Mouse (Mus musculus) CH12.LX (cell line): ENCODE results near the gene Hyal3. TPM values are rescaled to one million over a fixed set of nuclear protein-coding genes. Genes with fewer than 3 reads are reported as not detected.

Experiments used
- DNase-seq: peaks from one replicate; pipeline ENCODE4 v3.0.0-alpha.2; 2013; ENCODE audit errors: extremely low read depth
- H3K27ac ChIP-seq: 2 replicates; pipeline ENCODE4 v1.5.1; 2012; ENCODE audit warnings: low read depth, mild to moderate bottlenecking, control low read depth, moderate library complexity; ENCODE audit not compliant: insufficient read depth
- H3K27me3 ChIP-seq: replicated peaks from 2 replicates; pipeline ENCODE3; 2012; ENCODE audit warnings: inconsistent platforms
- H3K36me3 ChIP-seq, 2 experiments: replicated peaks in 1 of 2; 2 replicates each; pipeline versions ENCODE3 to v1.6.1; 2012; ENCODE audit warnings: inconsistent platforms in 1 of 2, low read length in 1 of 2, mild to moderate bottlenecking in 1 of 2, mixed read lengths in 1 of 2, moderate library complexity in 1 of 2; ENCODE audit not compliant: control insufficient read depth in 1 of 2, insufficient read depth in 1 of 2
- H3K4me1 ChIP-seq, 2 experiments: 2 replicates each; pipeline ENCODE4 v1.6.1; 2012; ENCODE audit warnings: inconsistent platforms in 1 of 2, moderate library complexity in 1 of 2; ENCODE audit not compliant: insufficient read depth in 2 of 2, control insufficient read depth in 1 of 2
- H3K4me2 ChIP-seq: 2 replicates; pipeline ENCODE4 v1.6.1; 2012; ENCODE audit warnings: low read depth, mild to moderate bottlenecking, control low read depth; ENCODE audit not compliant: poor library complexity, insufficient read depth, severe bottlenecking
- H3K4me3 ChIP-seq, 3 experiments: fragments of 150-350 bp in 1 of 3; sonication (generic) in 1 of 3; replicated peaks in 1 of 3; 2 replicates each; pipeline versions ENCODE3 to v1.5.1; 2011 to 2012; ENCODE audit warnings: low read depth in 2 of 3, low read length in 2 of 3, mild to moderate bottlenecking in 2 of 3, moderate library complexity in 2 of 3, control low read depth in 1 of 3, improper control_type of control experiment in 1 of 3, inconsistent platforms in 1 of 3, mixed read lengths in 1 of 3; ENCODE audit not compliant: poor library complexity in 1 of 3
- H3K79me2 ChIP-seq: replicated peaks from 2 replicates; pipeline ENCODE4 v1.6.1; 2012; ENCODE audit warnings: mild to moderate bottlenecking, moderate library complexity; ENCODE audit not compliant: control insufficient read depth, poor library complexity, insufficient read depth, severe bottlenecking; ENCODE audit errors: extremely low read depth
- H3K9ac ChIP-seq: 2 replicates; pipeline ENCODE4 v1.6.1; 2012; ENCODE audit warnings: low read depth, mild to moderate bottlenecking, control low read depth, moderate library complexity; ENCODE audit not compliant: insufficient read depth
- H3K9me3 ChIP-seq: replicated peaks from 2 replicates; pipeline ENCODE3; 2012; ENCODE audit warnings: low read length, inconsistent platforms, mixed read lengths
- CHD1 ChIP-seq: IDR thresholded peaks from 2 replicates; pipeline ENCODE4 v1.6.1; 2012; ENCODE audit warnings: low read depth, low read length, improper control_type of control experiment, inconsistent platforms
- CTCF ChIP-seq, 2 experiments: IDR thresholded peaks in 1 of 2; conservative IDR thresholded peaks in 1 of 2; 2 replicates each; pipeline ENCODE4 v1.5.1; 2011 to 2012; ENCODE audit warnings: low read depth in 2 of 2, low read length in 2 of 2, improper control_type of control experiment in 1 of 2, inconsistent platforms in 1 of 2, mild to moderate bottlenecking in 1 of 2, moderate library complexity in 1 of 2
- E2F4 ChIP-seq: IDR thresholded peaks from 2 replicates; pipeline ENCODE4 v1.6.1; 2011; ENCODE audit warnings: low read depth, low read length, improper control_type of control experiment; ENCODE audit not compliant: insufficient replicate concordance
- ELF1 ChIP-seq: IDR thresholded peaks from 2 replicates; pipeline ENCODE4 v1.6.1; 2014; ENCODE audit warnings: low read depth, mild to moderate bottlenecking, inconsistent platforms, low read length, improper control_type of control experiment
- KAT2A ChIP-seq: IDR thresholded peaks from 2 replicates; pipeline ENCODE4 v1.6.1; 2012; ENCODE audit warnings: low read length, improper control_type of control experiment, inconsistent platforms; ENCODE audit not compliant: insufficient replicate concordance
- MAFK ChIP-seq: IDR thresholded peaks from 2 replicates; pipeline ENCODE4 v1.6.1; 2011; ENCODE audit warnings: low read length, improper control_type of control experiment; ENCODE audit not compliant: insufficient replicate concordance
- MAX ChIP-seq: IDR thresholded peaks from 2 replicates; pipeline ENCODE4 v1.6.1; 2011; ENCODE audit warnings: low read length, improper control_type of control experiment
- MAZ ChIP-seq: IDR thresholded peaks from 2 replicates; pipeline ENCODE4 v1.6.1; 2012; ENCODE audit warnings: low read depth, mild to moderate bottlenecking, inconsistent platforms, low read length, improper control_type of control experiment, moderate library complexity
- MEF2A ChIP-seq: IDR thresholded peaks from 2 replicates; pipeline ENCODE4 v1.6.1; 2014; ENCODE audit warnings: low read depth, mild to moderate bottlenecking, inconsistent platforms, low read length, improper control_type of control experiment, borderline replicate concordance
- NRF1 ChIP-seq: IDR thresholded peaks from 2 replicates; pipeline ENCODE4 v1.6.1; 2014; ENCODE audit warnings: low read depth, mild to moderate bottlenecking, inconsistent platforms, low read length, improper control_type of control experiment, moderate library complexity
- PAX5 ChIP-seq: IDR thresholded peaks from 2 replicates; pipeline ENCODE4 v1.6.1; 2012; ENCODE audit warnings: low read length, inconsistent platforms, mixed read lengths
- POLR2AphosphoS2 ChIP-seq: IDR thresholded peaks from 2 replicates; pipeline ENCODE4 v1.6.1; 2011; ENCODE audit warnings: low read depth, low read length, improper control_type of control experiment
- RAD21 ChIP-seq: IDR thresholded peaks from 2 replicates; pipeline ENCODE4 v1.6.1; 2011; ENCODE audit warnings: low read depth, mild to moderate bottlenecking, low read length, improper control_type of control experiment, moderate library complexity
- SMC3 ChIP-seq: IDR thresholded peaks from 2 replicates; pipeline ENCODE4 v1.6.1; 2011; ENCODE audit warnings: low read depth, low read length, improper control_type of control experiment
- TBP ChIP-seq: conservative IDR thresholded peaks from 2 replicates; pipeline ENCODE4 v1.6.1; 2011; ENCODE audit warnings: low read depth, low read length, improper control_type of control experiment
- TCF12 ChIP-seq: IDR thresholded peaks from 2 replicates; pipeline ENCODE4 v1.6.1; 2014; ENCODE audit warnings: low read depth, mild to moderate bottlenecking, inconsistent platforms, low read length, improper control_type of control experiment
- USF1 ChIP-seq: IDR thresholded peaks from 2 replicates; pipeline ENCODE4 v1.6.1; 2014; ENCODE audit warnings: low read depth, mild to moderate bottlenecking, inconsistent platforms, low read length, improper control_type of control experiment
- USF2 ChIP-seq: conservative IDR thresholded peaks from 2 replicates; pipeline ENCODE4 v1.6.1; 2011; ENCODE audit warnings: low read depth, low read length, improper control_type of control experiment
- ZC3H11A ChIP-seq: IDR thresholded peaks from 2 replicates; pipeline ENCODE4 v1.6.1; 2012; ENCODE audit warnings: low read depth, mild to moderate bottlenecking, inconsistent platforms, low read length, improper control_type of control experiment
- dilution Hi-C: fragments of 300-500 bp; cut with MboI; formaldehyde crosslinking; loops from 2 replicates; pipeline ENCODE4 v1.14.3; 2020; ENCODE audit warnings: low sequenced_read_pairs; ENCODE audit not compliant: extremely low pct_unique_long_range_greater_than_20kb, extremely low pct_ligation_motif_present
- in situ Hi-C: fragments of 300-500 bp; cut with MboI; formaldehyde crosslinking; loops from 3 replicates; pipeline ENCODE4 v1.14.3; 2019; ENCODE audit warnings: low sequenced_read_pairs, low pct_ligation_motif_present, low pct_unique_long_range_greater_than_20kb, mixed read lengths
- polyA plus RNA-seq: library from polyadenylated mRNA; unstranded; fragments of >175 nt; gene quantifications from 2 replicates; pipeline ENCODE4 v1.2.1, GENCODE M21; 2012; ENCODE audit warnings: low read depth; ENCODE audit not compliant: insufficient read length
- total RNA-seq, 2 experiments: library from RNA; depleted of rRNA; stranded (reverse); fragments of 300-350 nt in 1 of 2; fragments of >200 nt in 1 of 2; gene quantifications; 2 replicates each; pipeline ENCODE4 v1.2.3; 2012 to 2014

Gene Hyal3
- total and polyA plus RNA-seq, 3 experiments: 0.12 to 0.21 (median 0.13) TPM

DNA sequence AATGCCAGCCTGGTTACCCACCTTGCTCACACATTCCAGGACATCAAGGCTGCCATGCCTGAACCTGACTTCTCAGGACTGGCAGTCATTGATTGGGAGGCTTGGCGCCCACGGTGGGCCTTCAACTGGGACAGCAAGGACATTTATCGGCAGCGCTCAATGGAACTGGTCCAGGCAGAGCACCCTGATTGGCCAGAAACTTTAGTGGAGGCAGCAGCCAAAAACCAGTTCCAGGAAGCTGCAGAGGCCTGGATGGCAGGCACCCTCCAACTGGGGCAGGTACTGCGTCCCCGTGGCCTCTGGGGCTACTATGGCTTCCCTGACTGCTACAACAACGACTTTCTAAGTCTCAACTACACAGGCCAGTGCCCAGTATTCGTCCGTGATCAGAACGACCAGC, 2.7 kb upstream of the Hyal3 start:
- Histone ChIP-seq H3K9me3 (no peaks in the 10 kb centered on the region), H3K4me2 (no peak overlapping the region), H3K4me3 (no peak overlapping the region), H3K27me3 (no peaks in the 10 kb centered on the region), H3K4me1 (peaks cover 17 to 43% of the 10 kb centered on the region in 2 experiments), H3K9ac (no peak overlapping the region), H3K79me2 (no peaks in the 10 kb centered on the region), H3K36me3 (peaks cover 7 to 18% of the 10 kb centered on the region in 2 experiments), H3K27ac (no peak overlapping the region)
- TF ChIP-seq TBP (no peak), MAZ (no peak), E2F4 (no peak), POLR2AphosphoS2 (no peak), NRF1 (no peak), ZC3H11A (no peak), MEF2A (no peak), TCF12 (no peak), CHD1 (no peak), USF2 (no peak), USF1 (no peak), RAD21 (no peak), CTCF (conservative IDR thresholded peaks at IDR 0.05 in 1 of 2, IDR thresholded peaks at IDR 0.05 in 1 of 2; ENCODE audit: low read depth in 2 of 2, low read length in 2 of 2) (no peak), PAX5 (no peak), KAT2A (no peak)
- in situ Hi-C loops: no loop called here
- no peak for DNase-seq
- dilution Hi-C loops: no loop called here

GRCm38 (mm10) chr9:107578587-107578986, 2.0 kb upstream of the Hyal3 start, which contains the start of gene Naa80:
Gene Naa80 (plus strand): TSS chr9:107578887.
- no peak for TF ChIP-seq ELF1
- TF ChIP-seq ZC3H11A: no peak
- no peak for TF ChIP-seq MAX
- no peak for TF ChIP-seq SMC3
- no peak for TF ChIP-seq MAFK
- dilution Hi-C loops (no loop called here), in situ Hi-C loops (no loop called here)
- no peaks in the 10 kb centered on the region for H3K9me3 ChIP-seq
- H3K79me2 ChIP-seq: no peaks in the 10 kb centered on the region
- no peak for DNase-seq
- no peak within 1 kb of the TSS for H3K4me3 ChIP-seq
- H3K9ac ChIP-seq: no peak within 1 kb of the TSS
- H3K4me1 ChIP-seq: peaks cover 17 to 43% of the 10 kb centered on the region in 2 experiments
- H3K4me2 ChIP-seq: no peak within 1 kb of the TSS
- no peak within 1 kb of the TSS for H3K27ac ChIP-seq
- H3K36me3 ChIP-seq: peaks cover 8 to 20% of the 10 kb centered on the region in 2 experiments
- no peaks in the 10 kb centered on the region for H3K27me3 ChIP-seq
